8 mouse cellular contexts compared by ENCODE assay signal in genomic region chr17:88439536-88440050, GRCm38 (mm10). TPM values are rescaled to one million over a fixed set of nuclear protein-coding genes. Genes with fewer than 3 reads are reported as not detected.
DNase-seq lines count a peak whose midpoint lies in the region; ATAC-seq lines count a peak whose summit lies in the region.

No protein-coding gene starts in this region.

- ATAC-seq in embryonic facial prominence, embryonic 12.5 days (ENCODE audit: insufficient number of reproducible peaks, insufficient read depth, low FRiP score, low TSS enrichment), result no peak
- ATAC-seq in intestine, embryonic 16.5 days, result no peak
- no peak for ATAC-seq in midbrain, embryonic 14.5 days (ENCODE audit: low FRiP score, low TSS enrichment)
- ATAC-seq in megakaryocyte-erythroid progenitor cell, adult 5-6 weeks (replicated peaks; ENCODE audit: low FRiP score, low TSS enrichment, poor library complexity, severe bottlenecking), result no peak

- no peaks in the 10 kb centered on the region for H3K9me3 ChIP-seq in embryonic facial prominence, embryonic 12.5 days
- no peaks in the 10 kb centered on the region for H3K9me3 ChIP-seq in intestine, embryonic 16.5 days (ENCODE audit: control insufficient read depth, low read length)
- H3K9me3 ChIP-seq in midbrain, embryonic 14.5 days (ENCODE audit: control insufficient read depth, low read length), result no peaks in the 10 kb centered on the region

- H3K4me2 ChIP-seq in embryonic facial prominence, embryonic 12.5 days (replicated peaks), result peak overlapping the region; percentile 66
- H3K4me2 ChIP-seq in intestine, embryonic 16.5 days (ENCODE audit: low read depth, low read length), result peak overlapping the region; percentile 62
- H3K4me2 ChIP-seq in midbrain, embryonic 14.5 days (ENCODE audit: low read length), result peak overlapping the region; percentile 86

- H3K9ac ChIP-seq in embryonic facial prominence, embryonic 12.5 days, result no peak overlapping the region
- H3K9ac ChIP-seq in intestine, embryonic 16.5 days (ENCODE audit: low read depth, low read length), result peak overlapping the region; percentile 95
- 0 out of 2 replicates have a peak overlapping the region, but pooled peaks have one; percentile 75 for H3K9ac ChIP-seq in midbrain, embryonic 14.5 days (replicated peaks; ENCODE audit: low read length)

- DNase-seq in cerebellum, adult 18-20 months, result peak; percentile 32 to 37
- DNase-seq in cerebellum, postnatal 36 days, result no peak
- peak; percentile 16 for DNase-seq in 3134 (ENCODE audit: extremely low read depth, insufficient read length, low spot score)
- peak; percentile 15 for DNase-seq in midbrain, embryonic 14.5 days
- DNase-seq in left cerebral cortex, adult 8-10 months (ENCODE audit: low spot score in 2 of 2), result no peak

- 86% methylated on average over 12 of the region's 12 CpGs for WGBS in embryonic facial prominence, embryonic 12.5 days
- WGBS in intestine, embryonic 16.5 days, result 80% methylated on average over 12 of the region's 12 CpGs
- WGBS in midbrain, embryonic 14.5 days, result 85% methylated on average over 12 of the region's 12 CpGs

- no peak overlapping the region for H3K27ac ChIP-seq in embryonic facial prominence, embryonic 12.5 days
- H3K27ac ChIP-seq in intestine, embryonic 16.5 days (ENCODE audit: low read length), result peak overlapping the region; percentile 81
- no peak overlapping the region for H3K27ac ChIP-seq in midbrain, embryonic 14.5 days (replicated peaks; ENCODE audit: low read depth, low read length)

- no peaks in the 10 kb centered on the region for H3K4me1 ChIP-seq in embryonic facial prominence, embryonic 12.5 days
- H3K4me1 ChIP-seq in intestine, embryonic 16.5 days (ENCODE audit: control insufficient read depth, insufficient read depth, low read length), result peaks cover 7% of the 10 kb centered on the region
- H3K4me1 ChIP-seq in midbrain, embryonic 14.5 days (ENCODE audit: control insufficient read depth, insufficient read depth, low read length), result no peaks in the 10 kb centered on the region

- H3K36me3 ChIP-seq in embryonic facial prominence, embryonic 12.5 days, result no peaks in the 10 kb centered on the region
- no peaks in the 10 kb centered on the region for H3K36me3 ChIP-seq in intestine, embryonic 16.5 days (ENCODE audit: control insufficient read depth, insufficient read depth, low read length)
- H3K36me3 ChIP-seq in midbrain, embryonic 14.5 days (ENCODE audit: control insufficient read depth, insufficient read depth, low read length), result no peaks in the 10 kb centered on the region

- H3K4me3 ChIP-seq in embryonic facial prominence, embryonic 12.5 days, result peak overlapping the region; percentile 93
- peak overlapping the region; percentile 96; the same call in 1 of the 2 replicates for H3K4me3 ChIP-seq in intestine, embryonic 16.5 days (ENCODE audit: low read length)
- H3K4me3 ChIP-seq in midbrain, embryonic 14.5 days (replicated peaks; ENCODE audit: low read depth, low read length), result peak overlapping the region; percentile 88

- no peaks in the 10 kb centered on the region for H3K27me3 ChIP-seq in embryonic facial prominence, embryonic 12.5 days
- H3K27me3 ChIP-seq in intestine, embryonic 16.5 days (replicated peaks; ENCODE audit: control insufficient read depth, insufficient read depth, low read length), result no peaks in the 10 kb centered on the region
- no peaks in the 10 kb centered on the region for H3K27me3 ChIP-seq in midbrain, embryonic 14.5 days (ENCODE audit: control insufficient read depth, insufficient read depth, low read length)

RNA-seq across cellular contexts. Expression of gene Foxn2, which starts 0.9 kb away (rescaled TPM):
- polyA plus RNA-seq in embryonic facial prominence, embryonic 12.5 days (2016; fragmentation: Nextera tagmentation; extraction: Ambion mirVana), result 13.8 and 14.2 TPM in 2 replicates
- polyA plus RNA-seq in intestine, embryonic 16.5 days (2015; fragmentation: Nextera tagmentation; extraction: Ambion mirVana), result 14.6 and 15.4 TPM in 2 replicates
- polyA plus RNA-seq in midbrain, embryonic 14.5 days (2014; fragmentation: Nextera tagmentation; extraction: Ambion mirVana), result 7.7 and 9.8 TPM in 2 replicates
- total RNA-seq in megakaryocyte-erythroid progenitor cell, adult 5-6 weeks (2014; fragmentation: Nextera tagmentation), result 28.1 and 28.9 TPM in 2 replicates
- total RNA-seq in megakaryocyte-erythroid progenitor cell, adult 5-6 weeks (2017), result 34.3 and 40.1 TPM in 2 replicates
- total RNA-seq in left cerebral cortex, adult 8-10 months (2022), result 10 to 100 TPM; 16.3 to 18.8 (median 17.6) TPM

Comparison
In these comparisons a context has a peak if more than half of its experiments do, and no peak if none do; other contexts are left out.
1. DNase-seq: peak in cerebellum, adult 18-20 months (2 of 2), 3134 (single experiment) and midbrain, embryonic 14.5 days (single experiment); none in cerebellum, postnatal 36 days (0 of 2) and left cerebral cortex, adult 8-10 months (0 of 2).
2. Peak in every context shown above with its lines, with median percentiles within 50 percentile points of each other: H3K4me2 ChIP-seq and H3K4me3 ChIP-seq.